Mouse (Mus musculus) fat pad, adult 2 months (tissue): Measurements from ENCODE around the gene Cand2.

Source experiments
- DNase-seq: peaks from one replicate; pipeline ENCODE4 v3.0.0-alpha.2; 2011; ENCODE audit warnings: low read depth, low spot score; ENCODE audit errors: extremely low read depth

Gene Cand2

DNA sequence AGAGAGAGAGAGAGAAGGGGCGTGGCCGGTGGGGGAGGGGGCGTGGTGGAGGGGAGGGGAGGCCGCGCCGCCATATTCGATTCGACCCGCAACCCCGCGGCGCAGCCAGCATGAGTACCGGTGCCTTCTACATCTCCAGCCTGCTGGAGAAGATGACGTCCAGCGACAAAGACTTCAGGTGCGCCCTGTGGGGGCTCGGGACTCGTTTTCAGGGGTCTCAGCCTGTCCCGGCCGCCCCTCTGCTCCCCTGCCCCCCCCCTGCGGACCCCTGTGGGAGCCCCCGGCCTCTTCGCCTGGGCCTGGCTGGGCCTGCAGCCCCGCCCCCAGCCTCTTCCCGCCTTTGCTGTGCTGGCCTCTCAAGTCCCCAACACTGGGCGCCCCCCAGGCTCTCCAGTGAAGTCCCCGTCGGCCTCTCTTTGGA lies at the start of gene Cand2:
Gene Cand2 (plus strand): TSS at position 38 of the 421 bp plus-strand sequence.
- no peak for DNase-seq

DNA sequence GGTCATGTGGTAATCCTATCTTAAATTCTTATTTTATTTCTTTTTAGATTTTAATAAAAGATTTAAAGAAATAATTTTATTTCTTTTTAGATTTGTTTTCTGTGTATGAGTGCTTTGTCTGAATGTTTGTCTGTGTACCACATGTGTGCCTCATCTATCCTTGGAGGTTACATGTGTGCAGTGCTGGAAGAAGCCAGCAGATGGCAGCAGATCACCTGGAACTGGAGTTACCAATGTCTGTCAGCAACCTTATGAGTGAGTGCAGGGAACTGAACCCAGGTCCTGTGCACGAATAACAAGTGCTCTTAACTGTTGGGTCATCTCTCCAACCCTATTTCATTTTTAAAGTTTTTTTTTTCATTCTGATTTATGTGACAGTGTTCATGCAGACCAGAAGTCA lies 47.2 kb upstream of the Cand2 start:
- DNase-seq = no peak

DNA sequence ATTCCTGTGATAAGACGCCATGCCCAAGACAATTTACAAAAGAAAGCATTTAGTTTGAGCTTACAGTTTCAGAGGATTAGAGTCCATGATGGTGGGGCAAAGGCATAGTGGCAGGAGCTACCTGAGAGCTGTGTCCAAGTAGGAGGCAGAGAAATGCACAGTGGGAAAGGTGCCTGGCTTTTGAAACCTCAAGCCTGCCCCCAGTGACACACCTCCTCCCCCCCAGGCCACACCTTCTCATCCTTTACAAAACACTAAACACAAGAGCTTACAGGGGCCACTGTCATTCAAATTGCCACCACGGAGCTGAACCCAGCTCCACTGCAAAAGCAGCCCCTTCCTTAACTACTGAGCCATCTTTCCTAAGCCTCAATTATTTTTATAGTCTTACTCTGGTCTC lies 46.8 kb upstream of the Cand2 start:
- no peak for DNase-seq

DNA sequence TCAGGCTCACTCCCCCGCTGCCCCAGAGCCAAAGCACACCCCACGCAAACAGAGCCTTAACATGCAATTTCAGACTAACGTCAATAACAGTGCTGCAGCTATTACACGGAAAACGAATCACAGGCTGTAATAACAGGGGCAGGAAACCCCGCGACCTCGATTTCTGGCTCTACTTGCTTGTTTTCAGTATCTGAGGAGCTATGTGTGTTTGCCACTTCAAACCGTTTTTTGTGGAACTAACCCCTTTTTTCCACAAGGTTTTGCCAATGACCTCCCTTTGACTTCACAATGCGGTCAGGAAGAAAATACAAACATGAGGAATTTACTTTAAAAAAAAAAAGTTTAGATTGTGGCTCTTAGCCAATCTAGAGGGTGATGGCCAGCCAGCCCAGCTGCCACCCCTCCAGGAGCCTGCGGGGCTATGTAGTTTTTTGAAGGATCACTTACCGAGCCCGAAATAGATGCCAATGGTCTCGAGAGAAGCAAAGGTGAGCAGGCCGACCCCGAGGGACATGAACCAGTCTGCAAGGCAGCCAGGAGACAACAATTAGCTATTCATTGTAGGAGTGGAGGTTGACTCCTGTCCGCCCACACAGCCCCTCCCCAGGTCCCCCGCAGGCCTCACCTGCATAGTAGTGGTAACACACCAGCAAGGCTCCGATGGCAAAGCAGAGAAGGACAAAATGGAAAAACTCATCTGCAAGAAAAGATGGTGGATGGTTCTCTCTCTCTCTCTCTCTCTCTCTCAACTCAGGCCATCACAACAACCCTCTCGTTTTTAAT lies 43.6 kb upstream of the Cand2 start:
- no peak for DNase-seq

DNA sequence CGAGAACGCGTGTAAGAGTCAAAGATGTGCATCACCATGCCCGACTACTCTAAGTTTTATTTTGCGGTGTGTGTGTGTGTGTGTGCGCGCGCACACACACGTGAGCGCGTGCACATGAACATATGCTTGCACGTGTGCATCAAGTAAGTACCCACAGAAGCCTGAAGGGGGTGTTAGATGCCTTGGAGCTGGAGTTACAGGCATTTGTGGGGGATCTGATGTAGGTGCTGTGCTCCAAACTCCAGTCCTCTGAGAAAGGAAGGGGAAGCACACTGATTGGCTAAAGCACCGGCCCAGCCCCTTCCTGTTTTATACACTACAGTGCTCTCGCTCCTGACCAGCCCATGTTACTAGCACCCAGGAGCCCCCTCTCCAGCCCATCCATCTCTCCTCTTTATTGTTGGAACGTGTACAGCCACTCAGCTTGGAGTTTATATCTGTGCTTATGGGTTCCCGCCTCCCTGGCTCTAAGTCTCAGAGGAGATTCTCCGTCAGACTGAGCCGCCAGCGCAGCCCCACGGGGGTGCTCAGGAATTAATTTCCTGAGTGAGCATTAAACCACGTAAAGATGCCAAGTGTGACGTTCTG lies 41.9 kb upstream of the Cand2 start:
- no peak for DNase-seq

DNA sequence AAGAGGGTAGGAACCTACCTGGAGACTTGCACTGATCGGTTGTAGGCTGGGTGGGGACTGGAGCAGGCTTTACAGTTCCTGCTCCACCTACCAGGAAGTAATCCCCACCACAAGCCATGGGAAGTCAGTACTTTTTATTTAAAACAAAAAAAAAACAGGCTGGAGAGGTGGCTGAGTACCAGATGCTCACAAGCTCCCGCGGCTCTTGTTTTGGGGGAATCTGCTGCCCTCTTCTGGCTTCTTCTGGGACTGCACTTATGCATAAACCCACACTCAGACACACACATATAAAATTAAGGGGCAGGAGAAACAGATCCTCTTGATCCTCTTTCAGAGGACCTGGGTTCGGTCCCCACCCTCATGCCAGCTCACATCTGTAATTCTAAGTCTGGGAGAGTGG lies 39.4 kb upstream of the Cand2 start:
- DNase-seq = no peak

DNA sequence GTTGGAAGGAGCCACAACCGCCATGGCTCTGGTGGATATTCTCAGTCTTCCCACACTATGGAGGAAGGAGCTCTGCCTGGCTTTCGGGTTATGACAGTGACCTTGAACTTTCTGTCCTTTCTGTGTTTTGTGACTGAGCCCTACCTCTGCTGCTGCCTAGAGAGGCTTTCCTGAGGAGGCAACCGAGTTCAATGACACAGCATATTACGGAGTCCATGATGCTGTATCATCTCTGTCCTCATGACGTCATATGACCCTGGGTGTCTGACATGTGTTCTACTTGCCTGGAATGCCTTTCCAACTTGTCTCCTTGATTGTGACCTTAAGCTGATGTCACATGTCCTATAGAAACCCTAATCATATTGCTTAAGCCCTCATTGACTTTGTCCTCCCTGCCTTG lies 35.3 kb upstream of the Cand2 start:
- no peak for DNase-seq

DNA sequence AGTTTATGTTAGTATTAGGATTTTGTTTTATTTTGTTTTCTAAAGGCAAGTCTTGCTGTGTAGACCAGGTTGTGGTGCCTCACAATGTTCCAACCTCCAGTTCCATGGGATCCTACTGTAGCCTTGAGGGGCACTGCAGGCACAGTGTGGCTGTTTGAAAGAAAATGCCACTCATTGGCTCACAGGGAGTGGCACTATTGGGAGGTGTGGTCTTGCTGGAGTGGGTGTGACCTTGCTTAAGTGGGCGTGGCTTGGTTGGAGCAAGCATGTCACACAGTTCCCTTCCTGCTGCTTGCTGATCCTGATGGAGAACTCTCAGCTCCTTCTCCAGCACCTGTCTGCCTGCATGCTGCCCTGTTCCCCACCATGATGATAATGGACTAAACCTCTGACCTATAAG lies 30.8 kb upstream of the Cand2 start:
- no peak for DNase-seq

DNA sequence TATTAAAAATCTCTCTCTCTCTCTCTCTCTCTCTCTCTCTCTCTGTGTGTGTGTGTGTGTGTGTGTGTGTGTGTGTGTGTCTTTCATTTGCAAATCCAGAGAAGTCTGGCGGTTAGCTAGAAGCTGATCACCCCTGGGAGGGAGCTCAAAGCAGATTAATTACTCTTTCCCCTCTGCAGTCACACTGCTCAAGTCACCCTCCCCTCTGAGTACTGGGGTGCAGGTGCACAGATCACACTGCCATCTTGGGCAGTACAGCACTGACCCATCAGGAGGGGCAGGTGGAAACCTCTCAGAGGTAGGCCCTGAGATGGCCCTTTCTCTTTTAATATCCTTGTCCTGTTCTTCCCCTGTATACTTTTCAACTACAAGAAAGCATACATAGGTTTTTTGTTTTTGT lies 28.0 kb upstream of the Cand2 start:
- DNase-seq = no peak

DNA sequence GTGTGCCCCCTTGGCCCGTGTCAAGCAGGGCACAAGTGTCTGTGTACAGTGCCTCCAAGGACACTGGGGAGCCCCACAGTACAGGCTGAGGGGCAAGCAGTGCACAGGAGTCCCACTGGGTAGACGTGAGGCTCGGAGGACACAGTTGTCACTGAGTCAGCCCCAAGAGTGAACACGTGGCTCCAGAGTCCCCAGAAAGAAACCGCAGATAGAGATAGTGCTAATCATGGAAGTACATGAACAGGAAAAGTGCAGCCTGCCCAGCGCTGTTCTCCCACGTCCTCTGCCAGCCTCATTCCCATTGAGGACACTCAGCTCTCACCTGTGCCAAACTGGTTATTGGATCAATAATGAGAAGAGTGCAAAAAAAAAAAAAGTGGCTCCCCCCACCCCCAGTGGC lies 18.8 kb upstream of the Cand2 start:
- no peak for DNase-seq

DNA sequence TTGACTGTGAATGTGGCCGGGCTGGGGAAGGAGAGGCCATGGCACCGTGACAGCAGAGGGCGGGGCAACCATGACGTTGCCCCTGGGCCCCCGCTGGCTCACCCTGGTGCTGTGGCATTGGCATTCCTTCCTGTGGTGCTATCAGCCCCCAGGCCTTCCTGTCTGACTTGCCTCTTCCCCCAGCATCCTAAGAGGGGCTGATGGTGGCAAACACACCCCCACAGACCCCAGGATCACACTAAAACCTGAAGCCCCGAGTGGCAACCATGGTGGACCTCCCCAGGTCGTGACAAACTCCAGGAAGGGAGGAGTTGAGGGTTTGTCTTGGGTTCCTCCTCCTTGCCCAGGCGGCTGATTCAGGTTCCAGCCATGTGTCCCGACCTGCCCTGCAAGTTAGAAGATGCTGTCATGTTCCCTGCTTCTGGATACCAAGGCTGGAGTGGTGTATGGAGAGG lies 15.3 kb upstream of the Cand2 start:
- peak; percentile 16 for DNase-seq

DNA sequence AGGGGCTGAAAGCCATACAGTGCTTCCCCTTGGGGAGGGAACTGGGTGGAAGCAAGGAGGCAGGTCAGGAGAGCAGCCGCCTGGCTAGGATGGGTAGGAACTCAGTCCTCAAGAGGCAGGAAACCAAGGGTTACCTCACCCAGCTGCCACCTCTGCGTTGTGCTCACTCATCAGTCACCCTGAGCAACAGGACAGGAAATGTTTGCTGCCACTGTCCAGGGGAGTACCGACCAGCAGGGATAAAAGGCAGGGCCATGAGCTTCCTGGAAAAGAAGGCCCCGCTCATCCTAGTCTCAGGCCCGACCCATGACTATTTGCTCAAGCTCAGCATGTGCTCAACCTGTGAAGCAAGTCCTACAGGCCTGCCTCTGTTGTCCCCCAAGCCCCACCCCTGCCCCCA lies 14.9 kb upstream of the Cand2 start:
- DNase-seq = no peak

DNA sequence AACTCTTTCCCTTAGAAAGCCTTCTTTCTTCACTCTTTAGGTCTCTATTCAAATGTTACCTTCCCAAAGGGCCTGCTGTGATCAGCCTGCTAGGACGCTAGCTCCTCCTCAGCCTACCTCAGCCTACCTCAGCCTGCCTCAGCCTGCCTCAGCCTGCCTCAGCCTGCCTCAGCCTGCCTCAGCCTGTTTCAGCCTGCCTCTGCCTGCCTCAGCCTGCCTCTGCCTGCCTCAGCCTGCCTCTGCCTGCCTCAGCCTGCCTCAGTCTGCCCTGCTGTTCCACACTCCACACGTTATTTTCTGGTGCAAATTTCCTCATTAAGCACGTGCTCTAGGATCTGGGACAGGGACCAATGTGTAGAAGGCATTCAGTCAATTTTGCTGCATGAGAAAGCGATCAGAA lies 14.2 kb upstream of the Cand2 start:
- no peak for DNase-seq

DNA sequence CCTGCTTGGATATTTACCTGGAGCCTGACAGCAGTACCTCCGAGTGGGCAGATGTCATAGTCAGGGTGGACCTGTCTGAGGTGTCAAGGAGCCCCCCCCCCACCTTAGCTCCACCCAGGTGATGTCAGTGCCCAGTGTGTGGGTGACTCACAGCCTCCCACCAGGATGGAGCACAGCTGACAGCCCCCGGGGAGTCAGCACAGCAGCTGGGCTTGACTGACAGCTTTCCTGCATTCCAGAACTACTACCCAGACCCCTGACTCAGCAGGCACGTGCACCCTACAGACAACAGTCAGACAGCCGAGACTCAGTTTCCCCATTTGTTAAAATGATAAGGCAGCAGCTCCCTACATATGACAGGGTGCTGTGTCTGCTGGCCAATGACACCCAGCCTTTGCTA lies 13.4 kb upstream of the Cand2 start:
- DNase-seq = no peak

DNA sequence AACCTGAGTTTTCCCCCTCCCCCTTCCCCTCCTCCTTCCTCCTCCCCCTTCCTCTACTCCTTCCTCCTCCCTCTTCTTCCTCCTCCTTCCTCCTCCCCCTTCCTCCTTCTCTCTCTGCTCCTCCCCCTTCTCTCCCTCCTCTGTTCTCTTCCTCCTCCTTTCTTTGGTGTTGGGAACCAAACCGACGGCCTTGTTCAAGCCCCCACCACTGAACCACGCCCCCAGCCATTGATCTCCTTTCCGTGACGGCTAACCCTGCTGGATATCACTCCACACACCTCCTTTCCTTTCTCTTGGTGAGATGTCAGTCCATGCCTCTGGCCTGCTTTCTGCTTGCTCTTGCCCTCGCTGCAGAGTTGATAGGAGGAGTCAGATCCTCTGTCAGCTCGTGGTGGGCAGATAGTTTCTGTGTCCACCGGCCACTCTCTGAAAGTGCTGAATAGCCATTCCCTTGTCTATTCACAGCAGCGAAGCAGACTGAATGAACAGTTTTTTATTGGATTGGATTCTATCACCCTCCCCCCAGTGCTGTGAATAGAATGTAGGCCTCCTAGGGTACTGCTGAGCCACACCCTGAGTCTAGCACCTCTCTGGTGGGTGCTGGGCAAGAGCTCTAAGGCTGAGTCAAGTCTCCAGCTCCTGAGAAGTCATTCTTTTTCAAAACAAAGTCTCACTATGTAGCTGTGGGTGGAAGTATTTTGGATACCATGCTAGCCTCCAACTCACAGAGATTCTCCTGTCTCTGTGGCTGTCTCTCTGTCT lies 12.2 kb upstream of the Cand2 start, which contains the start of gene Tmem40:
Gene Tmem40 (minus strand): TSS at position 416 of the 762 bp plus-strand sequence.
- no peak for DNase-seq

DNA sequence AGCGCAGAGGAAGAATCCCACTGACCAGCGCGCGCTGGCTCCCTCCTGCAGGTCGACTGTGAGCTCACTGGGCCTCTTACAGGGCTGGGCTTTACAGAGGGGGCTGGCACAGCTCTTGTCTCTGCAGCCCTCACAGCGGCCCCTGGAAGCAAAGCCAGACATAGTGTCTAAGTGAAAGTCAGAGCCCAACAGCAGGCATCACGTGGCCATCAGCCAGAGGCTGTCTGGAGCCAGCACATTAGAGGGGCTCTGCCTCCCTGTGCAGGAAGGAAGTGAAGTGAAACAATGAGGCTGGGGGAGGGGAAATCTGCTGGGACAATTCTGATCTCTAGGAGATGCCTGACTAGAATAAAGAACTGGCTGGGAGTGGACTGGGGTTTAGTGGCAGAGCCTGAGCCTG lies 10.2 kb upstream of the Cand2 start:
- DNase-seq = no peak

DNA sequence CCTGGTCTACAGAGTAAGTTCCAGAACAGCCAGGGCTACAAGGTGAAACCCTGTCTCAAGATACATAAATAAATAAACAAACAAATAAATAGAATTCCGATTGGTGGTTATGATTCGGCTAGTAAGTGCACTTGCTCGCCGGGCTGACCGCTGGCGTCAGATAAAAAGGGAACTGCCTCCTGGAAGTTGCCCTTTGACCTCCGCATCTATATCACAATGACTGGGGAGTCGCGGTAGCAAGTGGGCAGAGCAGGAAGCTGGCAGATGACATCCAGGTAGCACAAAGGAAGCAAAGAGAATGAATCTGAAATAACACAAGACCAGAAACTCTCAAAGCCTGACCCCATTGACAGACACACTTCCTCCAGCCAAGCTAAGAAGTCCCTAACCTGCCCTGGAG lies 7.0 kb upstream of the Cand2 start:
- DNase-seq = no peak

DNA sequence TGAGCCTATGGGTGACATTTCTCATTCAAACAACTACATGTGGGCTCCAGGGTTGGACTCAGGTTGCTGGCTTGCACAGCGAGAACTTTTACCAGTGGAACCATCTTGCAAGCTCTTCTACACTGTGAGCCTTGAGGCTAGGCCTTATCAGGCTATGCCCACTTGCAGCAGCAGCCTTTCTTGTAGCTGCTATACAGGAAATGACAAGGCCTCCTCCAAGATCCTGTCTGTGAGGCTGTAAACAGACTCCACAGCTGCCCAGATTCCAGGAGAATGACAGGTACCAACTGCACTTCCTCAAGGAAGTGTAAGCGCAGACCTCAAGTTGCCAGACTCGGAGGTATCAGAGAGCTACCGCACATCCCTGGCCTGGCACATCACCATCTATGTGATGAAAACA lies 6.1 kb upstream of the Cand2 start:
- DNase-seq = no peak

DNA sequence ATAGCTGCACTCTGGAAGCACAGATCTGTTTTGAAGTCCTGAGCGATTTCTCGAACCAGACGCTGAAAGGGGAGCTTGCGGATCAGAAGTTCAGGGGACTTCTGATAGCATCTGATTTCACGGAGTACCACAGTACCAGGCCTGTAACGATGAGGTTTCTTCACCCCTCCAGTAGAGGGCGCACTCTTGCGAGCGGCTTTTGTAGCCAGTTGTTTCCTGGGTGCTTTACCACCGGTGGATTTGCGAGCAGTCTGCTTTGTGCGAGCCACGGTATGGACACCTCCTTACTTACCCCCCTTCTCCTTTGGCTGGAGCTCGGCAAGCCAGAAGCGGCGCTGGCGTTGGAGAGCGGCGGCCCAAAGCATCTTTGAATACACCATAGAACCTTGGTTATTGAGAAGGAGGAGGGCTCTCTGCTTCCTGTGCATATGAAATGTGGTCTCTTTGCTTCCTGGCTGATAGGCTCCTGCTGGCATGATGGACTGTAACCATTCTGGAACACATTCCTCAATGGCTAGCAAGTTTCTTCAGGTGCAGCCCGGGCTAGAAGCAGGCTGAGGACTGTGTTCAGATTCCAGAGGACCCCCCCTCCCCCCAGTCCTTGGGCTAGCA lies 4.2 kb upstream of the Cand2 start:
- DNase-seq = no peak

DNA sequence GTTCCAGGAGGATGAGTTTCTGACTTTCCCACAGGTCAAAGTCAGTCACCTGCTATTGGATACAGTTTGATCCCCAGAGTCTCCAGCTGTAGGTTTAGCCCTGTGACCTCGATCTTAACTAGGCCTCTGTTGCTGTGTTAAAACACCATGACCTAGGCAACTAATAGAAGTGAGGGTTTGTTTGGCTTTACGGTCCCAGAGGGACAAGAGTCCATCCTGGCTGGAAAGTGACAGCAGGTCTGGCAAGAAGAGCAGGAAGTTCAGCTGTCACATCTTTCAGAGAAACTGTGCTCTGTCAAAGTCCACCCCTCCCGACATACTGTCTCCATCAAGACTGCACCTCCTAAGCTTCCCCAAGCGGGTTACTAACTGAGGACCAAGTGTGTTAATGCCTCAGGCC lies 3.5 kb upstream of the Cand2 start:
- DNase-seq = no peak

DNA sequence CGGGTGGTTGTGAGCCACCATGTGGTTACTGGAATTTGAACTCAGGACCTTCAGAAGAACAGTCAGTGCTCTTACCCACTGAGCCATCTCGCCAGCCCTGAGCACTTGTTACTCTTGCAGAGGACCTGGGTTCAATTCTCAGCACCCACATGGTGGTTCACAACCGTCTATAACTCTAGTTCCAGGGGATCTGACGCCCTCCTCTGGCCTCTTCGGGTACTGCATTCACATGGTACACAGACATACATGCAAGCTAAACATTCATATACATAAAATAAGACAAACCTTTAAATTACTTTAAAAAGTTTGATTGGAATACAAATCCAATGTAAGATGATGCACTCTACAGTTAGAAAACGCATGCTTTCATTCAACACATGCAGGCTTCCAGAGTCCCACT lies 2.1 kb upstream of the Cand2 start:
- DNase-seq = no peak

DNA sequence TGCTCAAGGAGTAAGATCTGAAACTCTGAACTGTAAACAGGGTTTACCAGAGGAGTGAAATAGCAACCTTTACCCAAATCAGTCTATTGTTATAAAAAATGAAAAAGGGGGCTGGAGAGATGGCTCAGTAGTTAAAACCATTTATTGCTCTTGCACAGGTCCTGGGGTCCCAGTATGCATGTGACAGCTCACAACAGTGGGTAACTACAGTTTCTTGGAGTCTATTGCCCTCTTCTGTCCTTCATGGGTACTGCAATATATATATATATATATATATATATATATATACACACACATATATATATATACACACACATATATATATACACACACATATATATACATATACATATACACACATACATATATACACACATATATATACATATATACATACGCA lies 1.7 kb upstream of the Cand2 start:
- no peak for DNase-seq
